Mouse (Mus musculus) 3134 (cell line): ENCODE measurements around the gene Zfp691.
A peak's percentile ranks its signal among the peaks of the same experiment; 100 is the strongest.

ENCODE experiments used
- DNase-seq: peaks from one replicate; pipeline ENCODE4 v3.0.0-alpha.2; 2011; ENCODE audit warnings: low spot score; ENCODE audit not compliant: insufficient read length; ENCODE audit errors: extremely low read depth

The Zfp691 gene

GRCm38 (mm10) chr4:119127229-119127628 is 46.8 kb downstream of the Zfp691 start:
- no peak for DNase-seq

GRCm38 (mm10) chr4:119125577-119126270 is 48.3 kb downstream of the Zfp691 start:
- DNase-seq: peak; percentile 77

- DNase-seq: no peak
Measured at GRCm38 (mm10) chr4:119124771-119125273, 49.2 kb downstream of the Zfp691 start.

DNA sequence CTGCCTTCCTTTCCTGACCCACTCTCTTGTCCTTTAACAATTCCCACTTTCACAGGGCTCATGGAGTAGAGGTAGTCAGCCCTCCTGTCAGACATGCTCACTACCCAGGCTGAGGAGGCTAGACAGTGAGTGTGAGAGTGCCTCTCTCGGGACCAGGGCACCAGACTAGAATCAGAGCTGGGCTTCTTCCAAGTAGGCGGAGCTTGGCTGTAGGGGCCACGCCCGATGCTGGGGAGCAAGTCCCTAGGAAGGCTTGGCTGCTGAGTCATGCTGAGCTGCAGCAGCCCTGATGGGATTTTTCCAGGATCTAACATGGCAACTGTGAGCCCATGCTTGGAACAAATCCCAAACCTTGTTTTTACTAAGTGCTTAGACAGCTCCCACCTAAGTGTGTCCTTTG is 52.7 kb downstream of the Zfp691 start:
- peak; percentile 82 for DNase-seq

DNA sequence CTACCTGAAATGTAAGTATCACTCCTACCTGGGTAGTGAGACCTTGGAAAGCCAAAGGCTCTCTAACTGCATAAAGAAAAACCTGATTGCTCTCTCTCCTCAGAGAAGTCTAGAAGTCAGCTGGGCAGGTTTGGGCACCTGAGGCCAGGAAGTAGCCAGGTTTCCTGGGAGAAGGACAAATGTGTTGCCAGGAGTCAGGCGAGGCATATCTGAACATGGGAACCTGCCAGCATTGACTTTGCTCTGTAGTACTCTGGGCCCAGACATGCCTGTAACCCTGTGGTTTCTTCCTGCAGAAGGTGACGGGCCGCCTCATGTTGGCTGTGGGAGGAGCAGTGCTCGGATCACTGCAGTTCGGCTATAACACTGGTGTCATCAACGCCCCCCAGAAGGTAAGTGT is 53.9 kb downstream of the Zfp691 start:
- DNase-seq: no peak
